Mouse (Mus musculus): ENCODE measurements at regions not wholly inside any gene's neighbourhood (a gene's known extent, or its start where the extent isn't known, plus 50 kb on each side); places are given as distances from the start of the nearest gene placed in this dataset.
"Not testable (repeated sequence)": the region's sequence is repeated elsewhere in the genome, so short reads cannot be mapped to it uniquely, and the experiment has no call there.

DNA sequence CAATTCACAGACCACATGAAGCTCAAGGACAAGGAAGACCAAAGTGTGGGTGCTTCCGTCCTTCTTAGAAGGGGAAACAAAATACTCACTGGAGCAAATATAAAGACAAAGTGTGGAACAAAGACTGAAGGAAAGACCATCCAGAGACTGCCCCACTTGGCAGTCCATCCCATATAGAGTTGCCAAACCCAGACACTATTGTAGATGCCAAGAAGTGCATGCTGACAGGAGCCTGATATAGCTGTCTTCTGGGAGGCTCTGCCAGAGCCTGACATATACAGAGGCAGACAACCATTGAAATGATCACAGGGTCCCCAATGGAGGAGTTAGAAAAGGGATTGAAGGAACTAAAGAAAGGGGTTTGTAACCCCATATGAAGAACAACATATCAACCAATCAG lies 548.5 kb upstream of the Pkdcc start:
- not testable (repeated sequence) for TF ChIP-seq ZNF384 (IDR thresholded peaks at IDR 0.05; ENCODE audit: low read depth, low read length); CHD2 (IDR thresholded peaks at IDR 0.05; ENCODE audit: low read depth, low read length); MAFK (IDR thresholded peaks at IDR 0.05; ENCODE audit: insufficient read depth, low read depth, low read length); HCFC1 (IDR thresholded peaks at IDR 0.05; ENCODE audit: borderline replicate concordance, insufficient read depth, low read length); ZC3H11A (IDR thresholded peaks at IDR 0.05; ENCODE audit: borderline replicate concordance, low read depth, low read length)

All from ES-E14 (cell line).